Mouse (Mus musculus) ES-E14 (cell line): Measurements from ENCODE around the gene Cul3.

Experiments
- CHD2 ChIP-seq: IDR thresholded peaks from 2 replicates; pipeline ENCODE4 v1.6.1; 2014; ENCODE audit warnings: mild to moderate bottlenecking, low read depth, low read length, inconsistent platforms
- ZC3H11A ChIP-seq: IDR thresholded peaks from 2 replicates; pipeline ENCODE4 v1.6.1; 2012; ENCODE audit warnings: low read depth, mild to moderate bottlenecking, inconsistent platforms, low read length, borderline replicate concordance

GRCm38 (mm10) chr1:80339425-80340021 lies 757 bp downstream of the Cul3 start:
- no peak for TF ChIP-seq ZC3H11A
- no peak for TF ChIP-seq CHD2
